Mouse (Mus musculus): ENCODE data around the gene Ccdc175. TPM values are rescaled to one million over a fixed set of nuclear protein-coding genes. Genes with fewer than 3 reads are reported as not detected.

Ccdc175 gene
- polyA plus RNA-seq (2021; fragmentation: Nextera tagmentation): not detected in 2 replicates
- long read RNA-seq, experiment 1, partial matches to known transcripts: 0 of 2 reads
- long read RNA-seq, experiment 1, other reads (novel, unspliced or antisense): 2 of 2 reads
- long read RNA-seq, experiment 2: 0 reads

DNA sequence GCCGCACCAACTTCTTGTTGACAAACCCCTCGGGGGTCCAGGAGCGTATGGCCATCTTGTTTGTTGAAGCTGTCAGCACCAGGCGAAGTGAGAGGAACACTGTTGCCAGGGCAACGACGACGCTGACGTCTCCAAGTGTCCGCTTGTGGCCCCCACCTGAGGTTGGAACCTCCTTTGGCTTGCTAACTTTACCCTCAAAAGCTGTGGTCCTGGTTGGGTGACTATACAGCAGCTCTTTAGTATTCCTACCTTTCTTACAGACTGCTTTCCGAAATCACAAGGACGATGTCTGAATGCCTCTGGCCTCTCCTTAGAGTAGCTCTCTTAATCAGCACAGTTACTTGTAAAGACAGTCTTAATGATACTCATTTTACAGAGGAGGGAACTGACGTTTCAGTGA is at the start of gene Ccdc175:
TSS of gene Ccdc175 (minus strand) at position 101 of the 400 bp plus-strand sequence.

DNA sequence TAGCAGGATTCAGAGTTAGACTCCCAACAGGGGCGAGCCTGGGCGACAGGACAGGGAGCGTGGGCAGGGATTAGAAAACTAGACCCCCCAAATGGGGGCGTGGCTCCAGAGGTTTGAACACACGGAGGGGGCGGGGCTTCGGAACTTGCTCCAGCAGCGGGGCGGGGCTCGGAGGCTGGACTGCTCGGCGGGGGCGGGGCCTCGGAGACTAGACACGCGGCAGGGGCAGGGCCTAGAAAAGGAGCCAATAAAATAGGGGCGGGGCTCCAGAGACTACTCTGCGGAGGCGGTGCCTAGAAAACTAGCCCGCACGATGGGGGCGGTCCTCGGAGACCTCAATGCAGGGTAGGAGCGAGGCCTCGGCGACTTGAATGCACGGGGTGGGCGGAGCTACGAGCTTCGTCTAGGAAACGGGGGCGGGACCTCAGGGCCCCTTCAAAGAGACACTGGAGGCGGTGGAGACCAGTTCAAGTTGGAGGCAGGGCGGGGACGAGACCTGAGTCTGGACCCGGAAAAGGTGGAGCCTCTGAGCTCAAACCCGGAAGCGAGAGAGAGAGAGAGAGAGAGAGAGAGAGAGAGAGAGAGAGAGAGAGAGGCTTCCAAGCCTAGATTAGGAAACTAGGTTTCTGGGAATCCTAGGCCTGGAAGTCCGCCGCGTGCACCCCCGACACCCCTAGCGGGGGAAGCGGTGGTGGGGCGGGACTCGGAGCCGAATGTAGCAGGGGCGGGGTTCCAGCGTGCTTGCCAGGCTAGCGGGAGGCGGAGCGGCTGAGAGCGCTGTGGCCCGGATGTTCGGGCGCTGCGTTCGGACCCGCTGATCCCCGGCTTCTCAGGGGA is 99.3 kb downstream of the Ccdc175 start, which contains the start of the genes L3hypdh and Jkamp:
TSS of gene L3hypdh (minus strand) at position 111 of the 837 bp plus-strand sequence.
TSS of gene Jkamp (plus strand) at position 261 of the 837 bp plus-strand sequence.

DNA sequence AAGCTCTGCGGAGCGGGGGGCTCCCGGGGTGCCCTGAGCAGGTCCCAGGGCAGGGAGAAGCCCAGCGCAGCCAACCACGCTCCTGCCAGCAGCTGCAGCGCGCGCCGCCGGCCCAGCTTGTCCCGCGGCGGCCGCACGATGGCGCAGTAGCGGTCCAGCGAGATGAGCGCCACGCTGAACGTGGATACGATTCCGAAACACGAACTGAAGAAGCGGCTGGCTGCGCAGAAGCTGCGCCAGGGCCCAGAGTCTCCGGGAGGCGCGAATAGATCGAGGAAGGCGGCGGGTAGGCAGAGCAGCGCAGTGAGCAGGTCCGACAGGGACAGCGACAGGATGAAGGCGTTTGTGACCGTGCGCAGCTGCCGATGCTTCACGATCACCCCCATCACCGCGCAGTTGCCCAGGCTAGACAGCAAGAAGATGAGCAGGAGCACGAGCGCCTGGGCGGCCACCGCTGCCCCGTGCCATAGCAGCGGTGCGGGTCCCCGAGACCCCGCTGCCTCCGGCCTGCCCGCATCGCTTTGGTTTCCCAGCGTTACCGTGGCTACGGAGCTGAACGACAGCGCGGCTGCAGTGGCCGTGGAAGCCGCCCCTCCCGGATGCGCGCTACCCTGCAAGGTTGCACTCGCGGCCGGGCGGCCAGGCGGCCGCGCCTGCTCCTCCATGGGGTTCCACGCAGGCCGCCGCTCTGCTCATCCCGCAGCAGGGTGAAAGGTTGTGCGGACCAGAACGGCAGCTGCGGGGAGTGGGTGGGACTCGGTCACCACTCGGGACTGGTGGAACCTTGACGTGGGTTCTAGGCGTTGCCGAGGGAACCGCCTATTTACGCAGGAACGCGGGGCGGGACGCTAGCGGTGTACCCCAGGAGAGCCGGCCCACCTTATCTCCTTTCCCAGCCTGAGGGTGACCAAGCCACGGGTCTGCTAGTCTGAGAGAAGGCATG is 114.2 kb downstream of the Ccdc175 start, which contains the start of gene Gpr135:
TSS of gene Gpr135 (minus strand) at position 799 of the 943 bp plus-strand sequence.

Small RNA genes lying within 50 kb of the gene (microRNA-seq; reads per million reads assigned to microRNA genes)
- gene Gm24466: not detected

Other genes with a start within 250 kb of the Ccdc175 start
- gene Gpr135, start 113.9 kb downstream of the Ccdc175 start, polyA plus RNA-seq (2021; fragmentation: Nextera tagmentation): 6.4 and 7.6 TPM in 2 replicates
- 4.6 and 4.9 TPM in 2 replicates for gene L3hypdh, start 99.6 kb downstream of the Ccdc175 start, polyA plus RNA-seq (2021; fragmentation: Nextera tagmentation)
- 128 and 130 TPM in 2 replicates for gene Jkamp, start 99.4 kb downstream of the Ccdc175 start, polyA plus RNA-seq (2021; fragmentation: Nextera tagmentation)
- gene Rtn1, start 224.0 kb upstream of the Ccdc175 start, polyA plus RNA-seq (2021; fragmentation: Nextera tagmentation): 1,652 and 1,978 TPM in 2 replicates

Data from layer of hippocampus, adult 6 months (tissue).